Mouse (Mus musculus): ENCODE results near the gene Mtx3. TPM values are rescaled to one million over a fixed set of nuclear protein-coding genes. Genes with fewer than 3 reads are reported as not detected.
"Not testable (repeated sequence)": the region's sequence is repeated elsewhere in the genome, so short reads cannot be mapped to it uniquely, and the experiment has no call there.

Mtx3 gene
- 1 to 10 TPM; 7.7 to 7.8 TPM for total RNA-seq (2021)

GRCm38 (mm10) chr13:92844586-92845221 lies at the start of gene Mtx3:
Gene Mtx3, plus strand, starts transcription at chr13:92844760.
- intact Hi-C loops (cut with DNase I), result no loop called here

GRCm38 (mm10) chr13:92798830-92799229 lies 45.7 kb upstream of the Mtx3 start:
- DNase-seq (ENCODE audit: low spot score), result no peak
- intact Hi-C loops (cut with DNase I), result no loop called here

More at GRCm38 (mm10) chr13:92844586-92845221, at the start of gene Mtx3:
- peak; percentile 61 for DNase-seq (ENCODE audit: low spot score)

GRCm38 (mm10) chr13:92799306-92799925 lies 45.1 kb upstream of the Mtx3 start:
- intact Hi-C loops (cut with DNase I), result no loop called here
- no peak for DNase-seq (ENCODE audit: low spot score)

GRCm38 (mm10) chr13:92806785-92807184 lies 37.8 kb upstream of the Mtx3 start:
- intact Hi-C loops (cut with DNase I), result no loop called here
- no peak for DNase-seq (ENCODE audit: low spot score)

GRCm38 (mm10) chr13:92807849-92808248 lies 36.7 kb upstream of the Mtx3 start:
- intact Hi-C loops (cut with DNase I), result no loop called here
- no peak for DNase-seq (ENCODE audit: low spot score)

GRCm38 (mm10) chr13:92810592-92810991 lies 34.0 kb upstream of the Mtx3 start:
- DNase-seq (ENCODE audit: low spot score); intact Hi-C loops (cut with DNase I): not testable (repeated sequence)

GRCm38 (mm10) chr13:92816329-92816728 lies 28.2 kb upstream of the Mtx3 start:
- intact Hi-C loops (cut with DNase I), result no loop called here

GRCm38 (mm10) chr13:92817357-92817756 lies 27.2 kb upstream of the Mtx3 start:
- intact Hi-C loops (cut with DNase I), result no loop called here
- no peak for DNase-seq (ENCODE audit: low spot score)

More at GRCm38 (mm10) chr13:92816329-92816728, 28.2 kb upstream of the Mtx3 start:
- no peak for DNase-seq (ENCODE audit: low spot score)

- intact Hi-C loops (cut with DNase I), result no loop called here
- DNase-seq (ENCODE audit: low spot score), result no peak
These were observed 15.7 kb upstream of the Mtx3 start for GRCm38 (mm10) chr13:92828820-92829219.

GRCm38 (mm10) chr13:92833162-92833561 lies 11.4 kb upstream of the Mtx3 start:
- intact Hi-C loops (cut with DNase I), result no loop called here

GRCm38 (mm10) chr13:92846438-92846837 lies 1.9 kb downstream of the Mtx3 start:
- no peak for DNase-seq (ENCODE audit: low spot score)
- intact Hi-C loops (cut with DNase I), result no loop called here

More at GRCm38 (mm10) chr13:92833162-92833561, 11.4 kb upstream of the Mtx3 start:
- no peak for DNase-seq (ENCODE audit: low spot score)

GRCm38 (mm10) chr13:92847336-92847735 lies 2.8 kb downstream of the Mtx3 start:
- no peak for DNase-seq (ENCODE audit: low spot score)
- intact Hi-C loops (cut with DNase I), result no loop called here

GRCm38 (mm10) chr13:92848002-92848401 lies 3.4 kb downstream of the Mtx3 start:
- DNase-seq (ENCODE audit: low spot score), result no peak
- intact Hi-C loops (cut with DNase I), result no loop called here

- DNase-seq (ENCODE audit: low spot score), result no peak
- intact Hi-C loops (cut with DNase I), result no loop called here
These were observed 11.3 kb downstream of the Mtx3 start for GRCm38 (mm10) chr13:92855901-92856300.

GRCm38 (mm10) chr13:92858808-92859207 lies 14.2 kb downstream of the Mtx3 start:
- no peak for DNase-seq (ENCODE audit: low spot score)
- intact Hi-C loops (cut with DNase I), result no loop called here

GRCm38 (mm10) chr13:92859959-92860358 lies 15.4 kb downstream of the Mtx3 start:
- intact Hi-C loops (cut with DNase I), result loop anchor here (10.0 kb wide), 3 partner anchors 105 to 385 kb away; no protein-coding TSS in a partner anchor
- no peak for DNase-seq (ENCODE audit: low spot score)

GRCm38 (mm10) chr13:92865358-92865757 lies 20.8 kb downstream of the Mtx3 start:
- intact Hi-C loops (cut with DNase I), result loop anchor here (5.0 to 10.0 kb wide), 4 partner anchors 87 to 379 kb away; no protein-coding TSS in a partner anchor
- no peak for DNase-seq (ENCODE audit: low spot score)

GRCm38 (mm10) chr13:92866680-92867079 lies 22.1 kb downstream of the Mtx3 start:
- DNase-seq (ENCODE audit: low spot score), result no peak
- intact Hi-C loops (cut with DNase I), result loop anchor here (2.0 to 10.0 kb wide), 5 partner anchors 86 to 378 kb away; no protein-coding TSS in a partner anchor

GRCm38 (mm10) chr13:92879514-92879913 lies 35.0 kb downstream of the Mtx3 start:
- intact Hi-C loops (cut with DNase I), result no loop called here
- DNase-seq (ENCODE audit: low spot score), result no peak

- DNase-seq (ENCODE audit: low spot score), result no peak
- intact Hi-C loops (cut with DNase I), result no loop called here
These were observed 35.4 kb downstream of the Mtx3 start for GRCm38 (mm10) chr13:92879933-92880332.

GRCm38 (mm10) chr13:92880589-92880988 lies 36.0 kb downstream of the Mtx3 start:
- no peak for DNase-seq (ENCODE audit: low spot score)
- intact Hi-C loops (cut with DNase I), result no loop called here
